Mouse (Mus musculus): ENCODE data around the gene Gm20792.
"Not testable (repeated sequence)": the region's sequence is repeated elsewhere in the genome, so short reads cannot be mapped to it uniquely, and the experiment has no call there.

Gene Gm20792

GRCm38 (mm10) chrY:48311555-48311954 lies at the start of gene Gm20792:
TSS of gene Gm20792 (plus strand) at chrY:48311855.
- not testable (repeated sequence) for DNase-seq (ENCODE audit: low read depth, low spot score)

Data from brain, adult 2 months (tissue).